Mouse (Mus musculus): Measurements from ENCODE around the gene Isca2.

DNA sequence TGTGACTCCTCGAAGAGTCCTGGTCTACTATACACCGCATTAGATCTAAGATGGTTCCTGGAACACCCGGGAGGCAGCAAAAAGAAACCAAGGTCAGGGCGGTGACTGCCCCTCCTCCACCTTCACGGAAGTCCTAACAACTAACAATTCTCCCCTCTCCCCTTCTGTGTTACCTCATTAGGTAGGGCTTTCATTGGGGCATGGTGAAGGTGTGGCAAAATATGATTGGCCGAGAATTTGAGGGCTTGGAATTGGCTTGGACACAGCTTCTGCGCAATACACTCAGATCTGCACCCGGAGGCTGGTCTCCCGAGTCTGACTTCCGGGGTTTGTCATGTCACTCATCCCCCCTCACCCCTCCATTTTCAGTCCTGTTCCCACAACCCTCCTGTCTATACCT is 44.6 kb upstream of the Isca2 start:
- TF ChIP-seq CTCF (IDR thresholded peaks at IDR 0.05) (no peak), EP300 (IDR thresholded peaks at IDR 0.05) (no peak)
